Mouse (Mus musculus) myocyte (in vitro differentiated cells): ENCODE results near the gene Capn11.

Experiments used
- CEBPB ChIP-seq: IDR thresholded peaks from 2 replicates; pipeline ENCODE4 v1.6.1; 2011; ENCODE audit warnings: mild to moderate bottlenecking, moderate library complexity; ENCODE audit not compliant: poor library complexity, insufficient read depth, severe bottlenecking
- E2F4 ChIP-seq: IDR thresholded peaks from one replicate; pipeline ENCODE4 v1.6.1; 2011; ENCODE audit warnings: mild to moderate bottlenecking, control low read depth, moderate library complexity; ENCODE audit not compliant: insufficient read depth
- MAX ChIP-seq: IDR thresholded peaks from one replicate; pipeline ENCODE4 v1.6.1; 2011; ENCODE audit warnings: low read depth, mild to moderate bottlenecking, control low read depth
- MYOD1 ChIP-seq, 3 experiments: IDR thresholded peaks; one replicate each; pipeline ENCODE4 v1.6.1; 2011; ENCODE audit warnings: control low read depth in 2 of 3, low read depth in 2 of 3, mild to moderate bottlenecking in 2 of 3, moderate library complexity in 1 of 3; ENCODE audit not compliant: insufficient read length in 2 of 3, control insufficient read depth in 1 of 3
- MYOG ChIP-seq, 3 experiments: IDR thresholded peaks; one replicate each; pipeline ENCODE4 v1.6.1; 2011; ENCODE audit warnings: control low read depth in 2 of 3, low read depth in 2 of 3, mild to moderate bottlenecking in 2 of 3; ENCODE audit not compliant: insufficient read length in 2 of 3, control insufficient read depth in 1 of 3, insufficient read depth in 1 of 3
- POLR2A ChIP-seq: IDR thresholded peaks from one replicate; pipeline ENCODE4 v1.6.1; 2011; ENCODE audit warnings: low read depth, mild to moderate bottlenecking, control low read depth, moderate library complexity; ENCODE audit not compliant: insufficient read length
- POLR2AphosphoS2 ChIP-seq: IDR thresholded peaks from one replicate; pipeline ENCODE4 v1.6.1; 2011; ENCODE audit warnings: low read depth, control low read depth; ENCODE audit not compliant: insufficient read length
- REST ChIP-seq: IDR thresholded peaks from one replicate; pipeline ENCODE4 v1.6.1; 2011; ENCODE audit warnings: mild to moderate bottlenecking, control low read depth, moderate library complexity; ENCODE audit not compliant: insufficient read depth, insufficient read length
- SRF ChIP-seq: IDR thresholded peaks from one replicate; pipeline ENCODE4 v1.6.1; 2011; ENCODE audit warnings: low read depth; ENCODE audit not compliant: control insufficient read depth, insufficient read length
- TCF12 ChIP-seq: IDR thresholded peaks from one replicate; pipeline ENCODE4 v1.6.1; 2011; ENCODE audit warnings: mild to moderate bottlenecking, control low read depth; ENCODE audit not compliant: poor library complexity, insufficient read depth, severe bottlenecking
- TCF3 ChIP-seq: IDR thresholded peaks from one replicate; pipeline ENCODE4 v1.6.1; 2011; ENCODE audit warnings: low read depth, control low read depth; ENCODE audit not compliant: insufficient read length
- USF1 ChIP-seq: IDR thresholded peaks from one replicate; pipeline ENCODE4 v1.6.1; 2011; ENCODE audit warnings: low read depth, mild to moderate bottlenecking, control low read depth, moderate library complexity

- TF ChIP-seq MYOD1 (IDR thresholded peaks at IDR 0.05; ENCODE audit: control insufficient read depth in 1 of 3, insufficient read length in 2 of 3, low read depth in 2 of 3) (no peak), POLR2AphosphoS2 (no peak), REST (no peak), TCF12 (no peak), POLR2A (no peak), USF1 (no peak), E2F4 (no peak), MAX (no peak), CEBPB (no peak), SRF (no peak), TCF3 (no peak), MYOG (IDR thresholded peaks at IDR 0.05; ENCODE audit: control insufficient read depth in 1 of 3, insufficient read depth in 1 of 3, insufficient read length in 2 of 3, low read depth in 2 of 3) (no peak)
These were observed 76.9 kb downstream of the Capn11 start for GRCm38 (mm10) chr17:45582188-45582587.
